Mouse (Mus musculus): ENCODE results near the gene Rnf144b.

- TF ChIP-seq CTCF (IDR thresholded peaks at IDR 0.05) (no peak), POLR2A (IDR thresholded peaks at IDR 0.05; ENCODE audit: insufficient read depth, low read depth, low read length) (no peak), EP300 (IDR thresholded peaks at IDR 0.05; ENCODE audit: insufficient read depth, low read depth, low read length) (no peak)
These were observed 12.4 kb downstream of the Rnf144b start for GRCm38 (mm10) chr13:47134836-47135235.

Data from heart, adult 2 months (tissue).